Mouse (Mus musculus): ENCODE data around the gene Map2k3. TPM values are rescaled to one million over a fixed set of nuclear protein-coding genes. Genes with fewer than 3 reads are reported as not detected.

Map2k3 gene
- polyA plus RNA-seq, 1 experiment from 2014 or later, result 47.3 TPM

- H3K4me1 ChIP-seq (replicated peaks; ENCODE audit: control insufficient read depth, insufficient read depth, low read length), result no peaks in the 10 kb centered on the region
- H3K4me2 ChIP-seq (ENCODE audit: low read depth, low read length, severe bottlenecking), result no peak overlapping the region
- no peak overlapping the region for H3K27ac ChIP-seq (ENCODE audit: low read depth, low read length)
- DNase-seq (ENCODE audit: low spot score) (no peak), ATAC-seq (replicated peaks; ENCODE audit: low FRiP score) (no peak)
- H3K9ac ChIP-seq (ENCODE audit: low read length), result no peak overlapping the region
- peaks cover 2% of the 10 kb centered on the region; the same call in 1 of the 2 replicates for H3K36me3 ChIP-seq (ENCODE audit: control insufficient read depth, insufficient read depth, low read length)
- no peak overlapping the region for H3K4me3 ChIP-seq (ENCODE audit: low read depth, low read length)
- H3K27me3 ChIP-seq (ENCODE audit: control insufficient read depth, insufficient read depth, low read length), result no peaks in the 10 kb centered on the region
- H3K9me3 ChIP-seq (ENCODE audit: control insufficient read depth, low read length), result no peaks in the 10 kb centered on the region
- WGBS, result 89% methylated on average over 6 of the region's 6 CpGs
Measured at GRCm38 (mm10) chr11:60903661-60904061, 28.2 kb upstream of the Map2k3 start.

GRCm38 (mm10) chr11:60905407-60906120 is 26.3 kb upstream of the Map2k3 start:
- no peaks in the 10 kb centered on the region for H3K27me3 ChIP-seq (ENCODE audit: control insufficient read depth, insufficient read depth, low read length)
- H3K27ac ChIP-seq (ENCODE audit: low read depth, low read length), result no peak overlapping the region
- DNase-seq (ENCODE audit: low spot score) (no peak), ATAC-seq (replicated peaks; ENCODE audit: low FRiP score) (no peak)
- no peak overlapping the region for H3K4me2 ChIP-seq (ENCODE audit: low read depth, low read length, severe bottlenecking)
- H3K4me3 ChIP-seq (ENCODE audit: low read depth, low read length), result no peak overlapping the region
- peaks cover 2% of the 10 kb centered on the region; the same call in 1 of the 2 replicates for H3K36me3 ChIP-seq (ENCODE audit: control insufficient read depth, insufficient read depth, low read length)
- no peaks in the 10 kb centered on the region for H3K9me3 ChIP-seq (ENCODE audit: control insufficient read depth, low read length)
- 95% methylated on average over 10 of the region's 10 CpGs for WGBS
- H3K4me1 ChIP-seq (replicated peaks; ENCODE audit: control insufficient read depth, insufficient read depth, low read length), result no peaks in the 10 kb centered on the region
- no peak overlapping the region for H3K9ac ChIP-seq (ENCODE audit: low read length)

GRCm38 (mm10) chr11:60906449-60906848 is 25.4 kb upstream of the Map2k3 start:
- Histone ChIP-seq H3K4me3 (ENCODE audit: low read depth, low read length) (no peak overlapping the region), H3K9ac (ENCODE audit: low read length) (no peak overlapping the region), H3K4me2 (ENCODE audit: low read depth, low read length, severe bottlenecking) (no peak overlapping the region), H3K9me3 (ENCODE audit: control insufficient read depth, low read length) (no peaks in the 10 kb centered on the region), H3K27me3 (ENCODE audit: control insufficient read depth, insufficient read depth, low read length) (no peaks in the 10 kb centered on the region), H3K27ac (ENCODE audit: low read depth, low read length) (no peak overlapping the region), H3K36me3 (ENCODE audit: control insufficient read depth, insufficient read depth, low read length) (peaks cover 2% of the 10 kb centered on the region; the same call in 1 of the 2 replicates), H3K4me1 (replicated peaks; ENCODE audit: control insufficient read depth, insufficient read depth, low read length) (no peaks in the 10 kb centered on the region)
- DNase-seq (ENCODE audit: low spot score) (no peak), ATAC-seq (replicated peaks; ENCODE audit: low FRiP score) (no peak)
- 85% methylated on average over 4 of the region's 4 CpGs for WGBS

GRCm38 (mm10) chr11:60908073-60908472 is 23.8 kb upstream of the Map2k3 start:
- H3K4me3 ChIP-seq (ENCODE audit: low read depth, low read length), result no peak overlapping the region
- H3K4me2 ChIP-seq (ENCODE audit: low read depth, low read length, severe bottlenecking), result no peak overlapping the region
- DNase-seq (ENCODE audit: low spot score) (no peak), ATAC-seq (replicated peaks; ENCODE audit: low FRiP score) (no peak)
- no peak overlapping the region for H3K27ac ChIP-seq (ENCODE audit: low read depth, low read length)
- no peaks in the 10 kb centered on the region for H3K27me3 ChIP-seq (ENCODE audit: control insufficient read depth, insufficient read depth, low read length)
- peaks cover 2% of the 10 kb centered on the region; the same call in 1 of the 2 replicates for H3K36me3 ChIP-seq (ENCODE audit: control insufficient read depth, insufficient read depth, low read length)
- peaks cover 2% of the 10 kb centered on the region; the same call in 1 of the 2 replicates for H3K4me1 ChIP-seq (replicated peaks; ENCODE audit: control insufficient read depth, insufficient read depth, low read length)
- no peak overlapping the region for H3K9ac ChIP-seq (ENCODE audit: low read length)
- H3K9me3 ChIP-seq (ENCODE audit: control insufficient read depth, low read length), result no peaks in the 10 kb centered on the region
- whole genome bisulfite sequencing, result 67% methylated on average over 3 of the region's 3 CpGs

GRCm38 (mm10) chr11:60909626-60910025 is 22.2 kb upstream of the Map2k3 start:
- no peak for ATAC-seq (replicated peaks; ENCODE audit: low FRiP score)
- peaks cover 2% of the 10 kb centered on the region; the same call in 1 of the 2 replicates for H3K36me3 ChIP-seq (ENCODE audit: control insufficient read depth, insufficient read depth, low read length)
- 91% methylated on average over 1 of the region's 1 CpGs for WGBS
- H3K4me2 ChIP-seq (ENCODE audit: low read depth, low read length, severe bottlenecking), result no peak overlapping the region
- H3K4me1 ChIP-seq (replicated peaks; ENCODE audit: control insufficient read depth, insufficient read depth, low read length), result peaks cover 2% of the 10 kb centered on the region; the same call in 1 of the 2 replicates
- H3K4me3 ChIP-seq (ENCODE audit: low read depth, low read length), result no peak overlapping the region
- H3K9me3 ChIP-seq (ENCODE audit: control insufficient read depth, low read length), result no peaks in the 10 kb centered on the region
- no peak for DNase-seq (ENCODE audit: low spot score)
- no peaks in the 10 kb centered on the region for H3K27me3 ChIP-seq (ENCODE audit: control insufficient read depth, insufficient read depth, low read length)
- H3K27ac ChIP-seq (ENCODE audit: low read depth, low read length), result no peak overlapping the region
- H3K9ac ChIP-seq (ENCODE audit: low read length), result no peak overlapping the region

- Histone ChIP-seq H3K4me3 (ENCODE audit: low read depth, low read length) (peak overlapping the region; percentile 95), H3K27me3 (ENCODE audit: control insufficient read depth, insufficient read depth, low read length) (no peaks in the 10 kb centered on the region), H3K9me3 (ENCODE audit: control insufficient read depth, low read length) (no peaks in the 10 kb centered on the region), H3K4me2 (ENCODE audit: low read depth, low read length, severe bottlenecking) (peak overlapping the region; percentile 86), H3K36me3 (ENCODE audit: control insufficient read depth, insufficient read depth, low read length) (no peaks in the 10 kb centered on the region), H3K9ac (ENCODE audit: low read length) (peak overlapping the region; percentile 86), H3K27ac (ENCODE audit: low read depth, low read length) (no peak overlapping the region), H3K4me1 (replicated peaks; ENCODE audit: control insufficient read depth, insufficient read depth, low read length) (peaks cover 2% of the 10 kb centered on the region; the same call in 1 of the 2 replicates)
- DNase-seq (ENCODE audit: low spot score) (no peak), ATAC-seq (replicated peaks; ENCODE audit: low FRiP score) (no peak)
- 37% methylated on average over 7 of the region's 7 CpGs for WGBS
Measured at GRCm38 (mm10) chr11:60912525-60912973, 19.3 kb upstream of the Map2k3 start.

- ATAC-seq (replicated peaks; ENCODE audit: low FRiP score) (peak; percentile 94), DNase-seq (ENCODE audit: low spot score) (peak; percentile 93)
- H3K36me3 ChIP-seq (ENCODE audit: control insufficient read depth, insufficient read depth, low read length), result no peaks in the 10 kb centered on the region
- under 1% methylated on average over 71 of the region's 86 CpGs for WGBS
- no peaks in the 10 kb centered on the region for H3K27me3 ChIP-seq (ENCODE audit: control insufficient read depth, insufficient read depth, low read length)
- peak overlapping the region; percentile 95 for H3K4me3 ChIP-seq (ENCODE audit: low read depth, low read length)
- peak overlapping the region; percentile 86 for H3K9ac ChIP-seq (ENCODE audit: low read length)
- H3K27ac ChIP-seq (ENCODE audit: low read depth, low read length), result peak overlapping the region; percentile 68
- peak overlapping the region; percentile 86 for H3K4me2 ChIP-seq (ENCODE audit: low read depth, low read length, severe bottlenecking)
- H3K9me3 ChIP-seq (ENCODE audit: control insufficient read depth, low read length), result no peaks in the 10 kb centered on the region
- peaks cover 2% of the 10 kb centered on the region; the same call in 1 of the 2 replicates for H3K4me1 ChIP-seq (replicated peaks; ENCODE audit: control insufficient read depth, insufficient read depth, low read length)
Measured at GRCm38 (mm10) chr11:60913301-60914196, 18.3 kb upstream of the Map2k3 start.

GRCm38 (mm10) chr11:60914491-60914890 is 17.3 kb upstream of the Map2k3 start, which contains the start of gene Natd1:
Gene Natd1 (minus strand): TSS chr11:60914750.
- ATAC-seq (replicated peaks; ENCODE audit: low FRiP score), result no peak
- Histone ChIP-seq H3K9me3 (ENCODE audit: control insufficient read depth, low read length) (no peaks in the 10 kb centered on the region), H3K4me3 (ENCODE audit: low read depth, low read length) (peak within 1 kb of the TSS; percentile 95), H3K9ac (ENCODE audit: low read length) (peak within 1 kb of the TSS; percentile 86), H3K27me3 (ENCODE audit: control insufficient read depth, insufficient read depth, low read length) (no peaks in the 10 kb centered on the region), H3K36me3 (ENCODE audit: control insufficient read depth, insufficient read depth, low read length) (no peaks in the 10 kb centered on the region), H3K4me1 (replicated peaks; ENCODE audit: control insufficient read depth, insufficient read depth, low read length) (peaks cover 2% of the 10 kb centered on the region; the same call in 1 of the 2 replicates), H3K27ac (ENCODE audit: low read depth, low read length) (peak within 1 kb of the TSS; percentile 68), H3K4me2 (ENCODE audit: low read depth, low read length, severe bottlenecking) (peak within 1 kb of the TSS; percentile 86)
- 46% methylated on average over 7 of the region's 7 CpGs for WGBS
- no peak for DNase-seq (ENCODE audit: low spot score)

All from forebrain, embryonic 11.5 days (tissue).